ENCODE assay signal across 29 mouse cellular contexts in genomic region chr13:26552122-26552521, GRCm38 (mm10).
"Had no signal": no experiment of that assay in that cellular context is flagged by ENCODE, and none has a peak within 500 bp of the region (broad histone marks: within the 10 kb centered on the region; RNA-seq: fewer than 3 reads in every experiment).

No protein-coding gene starts in this region.

- H3K4me3 ChIP-seq: left cerebral cortex, adult 2 months; limb, embryonic 10.5 days; limb, embryonic 12.5 days; limb, embryonic 13.5 days; limb, embryonic 15.5 days; liver, embryonic 12.5 days; liver, embryonic 13.5 days; liver, embryonic 15.5 days; megakaryocyte, embryonic 14.5 days; midbrain, embryonic 10.5 days; midbrain, embryonic 12.5 days; midbrain, embryonic 13.5 days; midbrain, embryonic 15.5 days; myocyte; neural tube, embryonic 12.5 days; neural tube, embryonic 13.5 days had no signal

- ATAC-seq: liver, embryonic 12.5 days; liver, postnatal 0 days; lung, postnatal 0 days; midbrain, embryonic 13.5 days; midbrain, embryonic 15.5 days; midbrain, embryonic 16.5 days had no signal

- H3K4me1 ChIP-seq: limb, embryonic 13.5 days; limb, embryonic 15.5 days; liver, embryonic 12.5 days; liver, embryonic 13.5 days; liver, embryonic 15.5 days; megakaryocyte, embryonic 14.5 days; midbrain, embryonic 10.5 days; midbrain, embryonic 12.5 days; midbrain, embryonic 13.5 days; midbrain, embryonic 15.5 days; neural tube, embryonic 12.5 days had no signal

- H3K27ac ChIP-seq: left cerebral cortex, adult 2 months; limb, embryonic 10.5 days; limb, embryonic 12.5 days; limb, embryonic 13.5 days; limb, embryonic 15.5 days; liver, embryonic 12.5 days; liver, embryonic 13.5 days; liver, embryonic 14.5 days; liver, embryonic 15.5 days; macrophage; midbrain, embryonic 10.5 days; midbrain, embryonic 12.5 days; midbrain, embryonic 13.5 days; midbrain, embryonic 15.5 days; neural tube, embryonic 12.5 days; neural tube, embryonic 13.5 days had no signal

- H3K9ac ChIP-seq: limb, embryonic 12.5 days; limb, embryonic 13.5 days; limb, embryonic 15.5 days; liver, embryonic 12.5 days; liver, embryonic 13.5 days; liver, embryonic 14.5 days; liver, embryonic 15.5 days; liver, postnatal 0 days; midbrain, embryonic 12.5 days; midbrain, embryonic 13.5 days; midbrain, embryonic 15.5 days; neural tube, embryonic 12.5 days; neural tube, embryonic 13.5 days had no signal

- DNase-seq: layer of hippocampus, postnatal 36 days; left cerebral cortex, postnatal 4 days; liver; liver, embryonic 13.5 days; liver, postnatal 0 days; lung, adult 18-20 months; lung, adult 2 months; lung, postnatal 10 days; lung, postnatal 36 days had no signal

- H3K4me2 ChIP-seq: limb, embryonic 12.5 days; limb, embryonic 13.5 days; limb, embryonic 15.5 days; liver, embryonic 11.5 days; liver, embryonic 12.5 days; liver, embryonic 13.5 days; liver, embryonic 15.5 days; midbrain, embryonic 12.5 days; midbrain, embryonic 13.5 days; midbrain, embryonic 15.5 days; neural tube, embryonic 12.5 days; neural tube, embryonic 13.5 days had no signal

- H3K27me3 ChIP-seq: limb, embryonic 12.5 days; limb, embryonic 13.5 days; limb, embryonic 15.5 days; liver, embryonic 12.5 days; liver, embryonic 13.5 days; liver, embryonic 15.5 days; megakaryocyte, embryonic 14.5 days; midbrain, embryonic 12.5 days; midbrain, embryonic 13.5 days; midbrain, embryonic 15.5 days; neural tube, embryonic 12.5 days; neural tube, embryonic 13.5 days had no signal

- H3K36me3 ChIP-seq: limb, embryonic 10.5 days; limb, embryonic 12.5 days; limb, embryonic 13.5 days; limb, embryonic 15.5 days; liver, embryonic 12.5 days; liver, embryonic 13.5 days; liver, embryonic 15.5 days; midbrain, embryonic 10.5 days; midbrain, embryonic 12.5 days; midbrain, embryonic 13.5 days; midbrain, embryonic 15.5 days; neural tube, embryonic 12.5 days; neural tube, embryonic 13.5 days had no signal

- H3K9me3 ChIP-seq: limb, embryonic 10.5 days; limb, embryonic 12.5 days; limb, embryonic 13.5 days; limb, embryonic 15.5 days; liver, embryonic 12.5 days; liver, embryonic 13.5 days; liver, embryonic 15.5 days; megakaryocyte, embryonic 14.5 days; midbrain, embryonic 10.5 days; midbrain, embryonic 12.5 days; midbrain, embryonic 13.5 days; midbrain, embryonic 15.5 days; neural tube, embryonic 12.5 days; neural tube, embryonic 13.5 days had no signal
